Mouse (Mus musculus) brain, embryonic 14.5 days (tissue): Measurements from ENCODE around the gene Smarca4.

Source experiments
- CTCF ChIP-seq: fragments of 200-500 bp; IDR thresholded peaks from 2 replicates; pipeline ENCODE4 v1.5.1; 2012; ENCODE audit warnings: inconsistent platforms, mild to moderate bottlenecking, moderate library complexity, borderline replicate concordance; ENCODE audit not compliant: insufficient read depth, insufficient read length; ENCODE audit errors: extremely low read depth
- POLR2A ChIP-seq: fragments of 200-500 bp; IDR thresholded peaks from 2 replicates; pipeline ENCODE4 v1.6.1; 2012; ENCODE audit warnings: mild to moderate bottlenecking, inconsistent platforms, borderline replicate concordance; ENCODE audit not compliant: poor library complexity, insufficient read depth, insufficient read length, severe bottlenecking; ENCODE audit errors: extremely low read depth

DNA sequence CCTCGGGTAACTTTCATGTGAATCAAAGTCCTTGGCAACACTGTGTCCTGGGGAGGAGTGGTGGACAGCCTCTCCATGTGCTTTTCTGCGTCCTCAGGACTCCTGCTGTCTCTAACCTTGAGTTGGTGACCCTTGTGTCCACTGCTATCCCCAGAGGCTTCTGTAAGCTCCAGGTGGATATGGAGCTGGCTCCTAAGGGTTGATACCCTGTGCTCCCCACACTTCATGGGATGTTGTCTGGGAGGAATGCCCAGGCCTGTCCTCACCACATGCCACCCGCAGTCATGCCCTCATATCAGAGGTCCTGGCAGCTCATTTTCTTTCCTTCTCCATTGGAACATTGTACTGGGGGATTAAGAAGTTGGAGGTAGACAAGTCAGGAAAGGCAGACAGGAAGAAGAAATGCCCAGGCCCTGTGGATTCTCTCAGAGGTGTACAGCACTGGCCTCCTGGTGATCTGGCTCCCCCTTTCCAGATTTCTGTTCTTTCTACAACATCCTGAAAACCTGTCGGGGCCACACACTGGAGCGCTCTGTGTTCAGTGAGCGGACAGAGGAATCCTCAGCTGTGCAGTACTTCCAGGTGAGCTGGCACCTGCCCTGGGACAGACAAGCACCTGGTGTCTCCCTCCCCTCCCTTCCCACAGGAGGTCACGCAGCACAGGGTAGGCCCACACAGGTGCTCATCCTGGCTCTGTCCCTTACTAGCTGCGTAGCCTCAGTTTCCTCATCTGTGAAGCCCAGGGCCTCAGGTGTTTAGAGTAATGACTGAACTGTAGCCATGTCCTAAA lies 41.8 kb upstream of the Smarca4 start:
- TF ChIP-seq CTCF: no peak
- TF ChIP-seq POLR2A: no peak
